Mouse (Mus musculus): ENCODE measurements at regions not wholly inside any gene's neighbourhood (a gene's known extent, or its start where the extent isn't known, plus 50 kb on each side); places are given as distances from the start of the nearest gene placed in this dataset.

GRCm38 (mm10) chr2:19148812-19149211 lies 50.3 kb upstream of the Armc3 start:
- no peak for DNase-seq (ENCODE audit: extremely low spot score, low read depth, low spot score)

All from hindlimb bud, embryonic 11.5 days (tissue).